Mouse (Mus musculus) spleen, postnatal 14 days (tissue): Measurements from ENCODE around the gene Katnal1.

Source experiments
- DNase-seq, 2 experiments: peaks; one replicate each; pipeline ENCODE4 v3.0.0; 2021 to 2022; ENCODE audit warnings: low spot score in 2 of 2

Katnal1 gene

DNA sequence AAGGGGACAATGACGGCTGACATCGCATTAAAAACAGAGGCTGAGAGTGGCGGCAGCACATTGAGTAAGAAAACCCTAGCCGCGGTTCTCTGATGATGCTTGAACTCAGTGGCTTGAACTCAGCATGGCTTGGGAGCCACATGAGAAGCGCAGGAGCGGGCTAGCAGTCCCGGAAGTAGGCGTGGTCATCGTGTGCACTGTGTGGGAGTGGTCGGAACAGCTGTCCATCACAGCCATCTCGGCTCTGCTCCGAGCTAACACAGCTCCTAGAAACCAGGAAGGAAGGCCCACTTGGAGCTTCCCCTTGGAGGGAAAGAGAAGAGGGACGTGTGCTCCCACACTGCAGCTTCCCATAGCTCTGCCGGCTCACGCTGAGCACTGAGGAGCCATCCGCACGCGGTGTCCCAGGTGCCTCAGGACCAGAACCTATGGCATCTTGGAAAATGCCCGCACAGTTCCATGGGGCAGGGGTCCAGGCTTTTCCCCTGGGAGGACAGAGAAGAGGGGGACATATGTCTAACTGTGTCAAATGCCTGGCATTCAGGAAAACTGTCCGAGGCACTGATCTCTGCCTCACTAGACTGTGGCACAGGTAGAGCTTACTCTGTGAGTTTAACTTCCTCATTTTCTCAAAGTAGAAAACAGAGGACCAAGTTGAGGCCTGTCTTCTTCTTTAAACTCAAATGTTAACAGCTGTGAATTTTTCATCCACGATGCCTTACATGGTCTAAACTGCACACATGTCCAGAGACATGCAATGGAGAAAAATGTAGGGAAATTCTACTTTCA, 43.1 kb downstream of the Katnal1 start:
- DNase-seq, result no peak

DNA sequence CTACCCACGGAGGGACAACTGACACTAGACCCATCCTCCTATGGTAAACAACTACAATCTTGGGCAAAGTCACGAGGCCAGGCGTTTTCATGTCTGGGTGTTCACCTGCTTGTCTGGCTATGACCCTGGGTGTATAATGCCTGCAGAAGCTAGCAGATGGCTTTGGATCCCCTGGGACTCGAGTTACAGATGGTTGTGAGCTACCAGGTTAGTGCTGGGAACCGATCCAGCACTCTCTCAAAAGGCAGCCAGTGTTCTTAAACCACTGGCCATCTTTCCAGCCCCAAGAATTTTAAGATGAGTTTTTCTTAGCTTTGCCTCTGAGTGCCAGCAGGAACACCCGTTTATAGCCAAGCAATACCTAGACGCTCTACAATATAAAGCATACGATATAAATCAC, 45.4 kb downstream of the Katnal1 start:
- DNase-seq, result no peak

DNA sequence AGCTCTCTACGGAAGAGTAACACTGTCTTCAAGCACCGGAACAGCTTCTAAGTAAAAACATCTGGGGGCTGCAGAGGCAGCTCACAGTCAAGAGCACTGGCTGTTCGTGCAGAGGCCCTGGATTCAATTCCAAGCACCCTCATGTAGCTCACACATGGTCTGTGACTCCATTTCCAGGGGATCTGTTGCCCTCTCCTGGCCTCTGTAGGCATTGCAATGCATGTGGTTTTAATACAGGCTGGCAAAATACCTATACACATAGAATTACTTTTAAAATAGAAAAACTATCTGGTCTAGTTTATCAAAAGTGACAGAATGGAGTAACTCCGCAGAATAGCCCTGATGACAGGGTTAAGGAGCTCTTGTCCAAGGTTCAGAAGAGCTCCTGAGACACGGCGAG, 49.9 kb downstream of the Katnal1 start:
- peak in 1 of 2 experiments; percentile 24 for DNase-seq

DNA sequence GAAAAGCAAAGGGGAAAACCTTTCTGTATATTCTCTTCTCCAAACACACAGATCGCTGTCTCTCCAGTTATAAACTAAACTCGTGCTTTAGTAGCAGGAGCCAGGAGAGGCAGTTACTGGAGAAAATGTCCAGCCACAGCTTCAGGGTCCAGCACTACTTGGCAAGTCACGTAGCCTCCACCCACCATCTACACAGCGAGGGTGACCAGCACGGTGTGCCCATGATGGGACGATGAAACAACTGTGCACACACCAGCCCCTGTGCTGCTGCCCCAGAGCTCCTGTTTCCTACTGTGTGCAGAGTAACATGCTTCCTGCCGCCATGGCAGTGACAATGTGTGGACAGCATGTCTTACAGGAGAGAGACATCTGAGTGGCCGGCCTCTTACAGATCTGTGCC, 56.0 kb downstream of the Katnal1 start:
- no peak for DNase-seq

DNA sequence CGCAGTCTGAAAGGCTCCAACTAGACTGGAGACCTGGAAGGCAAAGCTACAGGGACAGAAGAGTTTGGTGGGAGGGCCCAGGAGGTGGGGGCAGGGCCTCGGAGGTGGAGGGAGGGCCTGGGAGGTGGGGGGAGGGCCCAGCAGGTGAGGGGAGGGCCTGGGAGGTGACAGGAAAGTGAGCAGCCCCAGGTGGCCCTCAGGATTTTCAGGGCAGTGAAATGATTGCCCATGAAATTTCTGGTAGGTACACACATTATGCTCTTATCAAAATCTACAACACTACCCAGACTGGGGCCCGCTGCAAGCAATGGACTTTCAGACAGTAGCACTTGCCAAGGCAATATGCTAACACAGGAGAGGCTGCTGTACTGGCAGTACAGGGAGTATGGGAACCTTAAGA, 59.5 kb downstream of the Katnal1 start:
- no peak for DNase-seq

DNA sequence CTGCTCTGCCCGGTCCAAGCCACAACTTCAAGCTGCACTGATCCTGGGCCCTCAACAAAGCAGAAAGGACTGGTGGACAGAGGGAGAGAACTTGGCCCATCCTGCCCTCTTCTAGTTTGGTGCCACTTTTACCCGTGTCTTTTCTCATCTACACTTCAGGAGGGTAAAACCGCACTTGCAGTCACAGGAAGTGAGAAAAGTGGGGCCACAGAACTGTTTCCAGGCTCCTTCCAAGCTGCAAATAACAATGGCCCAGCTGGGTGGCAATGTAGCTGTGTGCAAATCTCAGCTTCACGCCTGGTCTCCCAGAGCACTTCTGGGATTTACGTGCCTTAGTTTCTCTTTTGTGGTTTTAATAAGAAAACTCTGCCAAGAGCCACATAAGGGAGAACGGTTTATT, 61.4 kb downstream of the Katnal1 start:
- no peak for DNase-seq

DNA sequence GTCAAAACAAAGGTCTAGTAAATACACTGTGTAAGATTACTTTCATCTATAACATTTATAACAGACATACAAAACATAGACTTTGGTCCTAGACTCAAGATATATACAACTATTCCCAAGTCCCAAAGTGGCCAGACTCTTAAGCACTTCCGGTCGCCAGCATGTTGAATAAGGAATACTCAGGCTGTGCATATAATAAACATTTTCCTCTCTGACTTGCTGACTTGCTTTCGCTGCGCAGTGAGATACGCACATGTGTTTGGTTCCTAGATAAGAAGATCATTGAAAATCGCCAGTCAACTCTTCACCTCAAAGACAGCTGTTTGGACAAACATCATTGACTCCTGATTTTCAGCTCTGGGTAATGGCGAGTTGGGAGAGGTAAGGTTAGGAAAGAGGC, 61.9 kb downstream of the Katnal1 start:
- no peak for DNase-seq

DNA sequence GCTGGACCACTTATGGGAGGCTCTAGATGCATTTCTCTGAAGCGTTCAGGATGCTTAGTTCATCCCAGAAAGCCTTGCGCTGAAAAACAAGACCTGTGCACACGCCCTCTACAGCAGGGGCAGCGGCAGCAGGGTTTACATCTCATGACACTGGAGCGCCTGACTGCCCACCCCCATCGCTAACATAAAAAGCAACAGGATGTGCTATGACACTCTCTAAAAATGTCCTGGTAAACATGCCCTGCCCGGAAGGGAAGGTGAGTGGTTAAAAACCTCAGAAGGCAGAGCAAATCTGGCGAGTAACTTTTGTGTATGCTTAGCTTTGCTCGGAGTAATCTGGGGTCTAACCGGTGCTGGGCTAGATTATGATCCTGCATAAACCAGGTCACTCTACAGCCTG, 62.5 kb downstream of the Katnal1 start:
- peak in 1 of 2 experiments; percentile 13 for DNase-seq

DNA sequence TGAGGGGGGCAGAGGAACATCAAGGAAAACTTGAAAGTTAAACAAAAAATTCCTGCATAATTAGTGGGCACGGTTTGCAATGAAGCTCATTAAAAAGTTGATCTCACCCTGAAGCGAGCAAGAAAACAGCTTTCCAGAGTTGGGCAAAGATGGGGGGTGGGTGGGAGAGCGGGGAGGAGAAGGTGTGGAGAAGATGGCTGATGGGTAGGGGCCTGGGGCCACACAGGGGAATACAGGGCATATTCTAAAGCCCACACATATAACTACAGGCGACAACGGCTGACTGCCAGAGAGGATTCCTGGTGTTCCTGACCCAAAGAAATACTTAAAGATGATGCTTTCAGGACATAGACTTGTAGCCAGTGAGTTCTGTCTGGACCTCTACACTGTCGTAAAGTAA, 65.7 kb downstream of the Katnal1 start:
- no peak for DNase-seq

DNA sequence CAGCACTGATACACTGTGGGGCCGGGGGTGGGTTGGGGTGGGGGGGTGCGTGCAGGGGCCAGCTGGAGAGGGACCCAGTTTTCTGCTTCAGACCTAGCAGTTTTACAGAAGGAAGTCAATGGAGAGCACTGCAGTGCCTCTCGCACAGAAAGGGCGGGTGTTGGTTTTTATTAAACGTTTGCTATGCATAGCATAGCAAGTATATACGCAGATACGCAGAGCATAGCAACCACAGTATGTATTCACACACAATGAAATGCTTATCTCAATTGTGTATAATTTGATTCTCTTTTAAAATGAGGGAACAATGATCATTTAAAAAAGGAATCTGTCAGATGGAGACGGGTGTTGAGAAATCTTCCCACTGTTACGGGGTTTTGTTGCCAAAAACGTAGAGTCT, 66.3 kb downstream of the Katnal1 start:
- no peak for DNase-seq

DNA sequence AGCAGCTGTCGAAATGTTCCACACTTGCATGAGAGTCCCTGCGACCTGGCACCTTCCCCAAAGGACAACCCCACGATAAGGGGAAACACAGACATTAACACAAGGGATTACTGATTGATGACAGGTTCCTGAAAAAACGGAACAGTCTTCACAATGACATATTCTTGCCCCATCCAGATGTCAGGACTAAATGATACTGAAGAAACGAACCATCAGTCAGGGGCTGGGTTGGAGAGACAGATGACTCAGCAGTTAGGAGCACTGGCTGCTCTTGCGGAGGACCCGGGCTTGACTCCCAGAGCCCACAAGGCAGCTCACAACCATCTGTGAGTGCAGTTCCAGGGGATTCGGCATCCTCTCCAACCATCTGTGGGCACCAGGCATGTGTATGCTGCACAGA, 67.0 kb downstream of the Katnal1 start:
- DNase-seq, result no peak

DNA sequence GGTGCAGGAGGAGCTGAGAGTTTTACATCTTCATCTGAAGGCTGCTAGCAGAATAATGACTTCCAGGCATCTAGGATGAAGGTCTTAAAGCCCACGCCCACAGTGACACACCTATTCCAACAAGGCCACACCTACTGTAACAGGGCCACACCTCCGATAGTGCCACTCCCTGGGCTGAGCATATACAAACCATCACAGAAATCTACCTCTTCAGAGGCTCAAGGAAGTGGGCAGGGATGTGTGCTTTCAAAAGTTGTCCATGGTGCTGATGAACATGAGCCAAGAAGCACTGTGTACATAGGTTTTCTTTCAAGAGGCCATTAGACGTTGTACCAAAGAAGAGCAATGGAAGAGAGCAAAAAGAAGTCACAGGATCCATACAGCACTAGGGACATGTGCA, 71.6 kb downstream of the Katnal1 start:
- DNase-seq, result no peak

DNA sequence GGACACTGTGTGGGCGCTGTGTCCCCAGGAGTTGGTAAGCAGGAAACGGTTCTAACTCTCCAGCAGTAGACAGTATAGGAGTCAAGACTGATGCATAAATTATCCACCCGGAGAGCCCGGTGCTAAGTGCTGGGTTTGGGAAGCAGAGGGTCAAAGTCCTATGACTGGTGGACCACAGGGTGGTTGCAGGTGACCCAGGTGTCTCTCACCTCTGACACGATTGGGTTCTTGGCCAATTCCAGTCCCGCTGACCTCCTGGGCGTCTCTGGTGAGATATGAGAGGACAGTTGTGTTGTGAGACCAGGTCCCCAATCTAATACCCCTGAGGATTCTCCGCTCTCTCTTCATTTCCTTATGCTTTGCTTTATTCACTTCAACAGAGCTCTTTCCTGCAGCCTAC, 74.1 kb downstream of the Katnal1 start:
- DNase-seq, result no peak

DNA sequence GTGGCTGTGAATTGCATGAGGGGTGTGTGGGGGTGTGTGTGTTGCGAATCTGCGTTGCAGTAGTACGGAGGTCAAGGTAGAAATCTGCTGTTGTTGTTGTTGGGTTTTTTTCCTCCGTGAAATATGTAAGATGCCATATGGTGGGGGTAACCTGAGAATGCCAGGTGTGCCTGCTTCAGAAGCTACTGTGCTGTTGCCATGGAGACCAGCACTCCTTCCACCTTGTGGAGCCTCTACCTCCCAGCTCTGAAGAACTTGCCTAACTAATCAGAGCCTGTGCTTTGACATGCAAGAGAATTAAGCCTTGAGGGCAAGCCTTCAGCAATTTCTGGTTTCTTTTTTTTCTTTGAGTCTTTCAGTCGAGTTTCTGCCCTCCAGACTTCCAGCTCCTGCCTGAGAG, 75.0 kb downstream of the Katnal1 start:
- DNase-seq, result no peak

DNA sequence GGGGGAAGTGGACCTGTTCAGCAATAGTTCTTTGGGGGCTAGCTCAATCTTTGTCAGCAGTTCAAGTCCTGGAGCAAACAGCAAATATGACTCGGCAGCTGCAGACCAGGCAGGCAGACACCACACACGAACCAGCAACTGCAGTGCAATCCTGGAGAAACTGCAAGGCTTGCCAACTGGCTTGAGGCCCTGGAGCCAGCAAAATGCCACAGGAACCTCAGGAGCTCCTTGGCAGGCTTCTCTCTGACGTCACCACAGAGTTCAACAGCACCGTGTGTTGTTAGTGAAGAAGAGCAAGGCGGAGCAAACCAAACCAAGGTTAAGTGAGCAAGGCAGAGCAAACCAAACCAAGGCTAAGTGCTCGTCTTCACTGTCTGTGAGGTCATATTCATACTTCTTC, 79.6 kb downstream of the Katnal1 start:
- no peak for DNase-seq

DNA sequence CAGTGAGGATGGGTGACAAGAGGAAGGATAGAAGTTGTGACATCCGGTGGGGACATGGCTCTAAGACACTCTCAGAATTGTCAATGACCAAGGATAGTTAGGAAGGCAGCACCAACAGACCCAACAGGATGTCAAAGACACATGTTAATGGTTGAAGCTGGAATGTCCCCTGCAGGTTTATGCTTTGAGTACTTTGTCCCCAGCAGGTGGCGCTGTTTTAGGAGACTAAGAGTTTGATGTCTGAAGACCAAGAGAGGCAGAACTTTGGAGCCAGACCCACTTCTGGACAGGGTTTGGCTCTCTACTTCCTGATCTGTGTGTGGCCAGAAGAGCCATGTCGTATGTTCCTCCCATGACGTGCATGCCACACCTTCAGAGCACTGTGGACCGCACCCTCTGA, 82.1 kb downstream of the Katnal1 start:
- DNase-seq, result no peak

DNA sequence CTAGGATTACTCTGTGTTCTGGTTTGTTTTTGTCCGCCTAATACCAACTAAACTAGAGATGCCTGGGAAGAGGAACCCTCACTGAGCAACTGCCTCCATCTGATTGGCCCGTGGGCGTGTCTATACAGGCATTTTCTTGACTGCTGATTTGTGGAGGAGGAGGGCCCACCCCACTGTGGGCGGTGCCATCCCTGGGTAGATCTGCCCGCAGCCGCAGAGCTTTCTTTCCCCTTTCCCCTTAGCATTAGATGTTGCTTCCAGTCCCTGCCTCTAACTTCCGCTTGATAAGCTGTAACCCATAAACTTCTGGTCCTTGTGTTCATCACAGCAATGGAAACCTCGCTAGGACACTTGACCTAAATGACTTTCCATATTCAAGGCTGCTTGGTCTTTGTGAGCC, 92.1 kb downstream of the Katnal1 start:
- peak in 1 of 2 experiments; percentile 28 for DNase-seq

DNA sequence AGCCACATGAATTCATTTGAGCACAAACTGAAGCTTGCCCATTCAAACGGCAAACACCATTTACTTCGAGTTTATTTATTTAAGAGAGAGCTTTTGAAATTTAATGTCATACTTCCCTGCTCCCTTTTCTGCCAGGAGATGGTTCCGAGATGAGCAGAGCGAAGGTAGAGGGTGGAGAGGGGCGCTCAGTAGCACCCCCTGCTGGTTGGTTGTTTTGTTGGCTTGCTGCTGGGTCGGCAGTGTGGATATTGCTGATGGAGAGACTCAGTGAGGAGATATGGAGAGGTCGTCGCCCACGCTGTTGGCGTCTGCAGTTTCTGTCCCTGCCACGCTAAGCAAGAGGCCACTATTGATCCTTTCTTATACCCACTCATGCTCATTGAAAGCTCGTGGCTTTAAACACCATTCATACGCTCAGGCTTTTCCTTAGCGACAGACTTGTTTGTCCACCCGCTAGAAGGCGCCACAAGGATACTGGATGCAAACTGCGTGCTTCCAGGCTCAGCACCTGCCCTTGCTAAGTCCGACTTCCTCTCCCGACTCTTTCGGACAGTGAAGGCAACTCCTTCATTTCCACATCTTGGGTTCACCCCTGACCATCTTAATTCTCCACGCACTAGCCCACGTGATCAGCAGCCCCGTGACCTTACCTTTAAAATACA, 97.4 kb downstream of the Katnal1 start:
- peak; percentile 55 to 76 for DNase-seq

DNA sequence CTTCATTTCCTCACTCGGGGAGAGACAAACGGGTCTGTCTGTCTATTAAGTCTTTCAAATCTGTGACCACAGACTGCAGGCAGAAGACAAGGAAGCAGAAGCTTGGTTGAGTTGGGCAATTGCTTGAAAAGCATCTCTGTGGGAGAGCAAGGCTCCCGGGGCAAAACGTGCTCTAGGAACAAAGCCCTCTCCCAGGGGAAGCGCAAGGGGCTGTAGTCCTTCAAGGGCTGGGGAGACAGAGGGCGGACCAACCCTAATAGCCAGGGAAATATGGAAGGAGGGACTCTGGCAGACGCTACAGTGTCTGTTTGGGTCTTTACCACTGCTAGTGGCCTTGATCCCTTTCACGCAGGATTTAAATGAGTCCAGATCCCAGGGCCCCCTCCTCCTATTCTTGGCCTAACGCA, 98.0 kb downstream of the Katnal1 start:
- DNase-seq, result no peak

DNA sequence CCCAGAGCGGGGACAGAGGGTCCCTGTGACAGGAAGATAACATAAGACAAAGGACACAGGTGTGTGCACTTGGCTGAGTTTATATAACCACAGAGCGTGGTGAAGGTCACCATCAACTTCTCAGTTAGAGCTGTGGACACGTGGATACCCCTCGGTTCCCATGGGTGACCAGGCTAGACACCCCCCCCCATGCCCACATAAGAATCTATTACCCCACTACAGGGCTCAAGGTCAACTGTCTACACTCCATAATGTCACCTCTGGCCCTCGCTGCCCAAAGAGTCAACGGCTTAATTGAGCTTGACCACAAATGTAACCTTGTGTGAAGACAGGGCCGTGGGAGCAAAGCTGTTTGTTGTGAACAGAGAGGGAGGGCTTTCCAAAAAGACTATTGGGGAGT, 103.4 kb downstream of the Katnal1 start:
- no peak for DNase-seq

DNA sequence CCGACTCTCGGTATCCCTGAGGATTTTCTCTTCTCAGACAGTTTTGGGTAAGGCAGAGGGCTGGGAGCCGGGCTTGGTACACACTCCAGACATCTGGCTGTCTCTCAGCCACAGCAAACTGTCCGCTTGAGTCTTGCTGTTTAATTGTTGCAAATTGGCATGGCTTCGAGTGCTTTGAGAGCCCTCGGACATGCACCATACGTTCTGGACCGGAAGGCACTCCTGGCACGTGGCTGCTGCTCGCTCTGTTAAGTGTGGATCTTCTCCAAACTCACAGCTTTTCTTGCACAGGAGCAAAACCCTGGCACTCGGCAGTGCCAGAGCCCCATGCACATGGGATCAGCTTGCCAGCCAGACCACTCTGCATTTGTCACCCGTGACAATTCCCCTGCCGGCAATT, 106.3 kb downstream of the Katnal1 start:
- no peak for DNase-seq
